Mouse (Mus musculus) limb, embryonic 10.5 days (tissue): Measurements from ENCODE around the gene Rapgef4. TPM values are rescaled to one million over a fixed set of nuclear protein-coding genes. Genes with fewer than 3 reads are reported as not detected.
"Not testable (repeated sequence)": the region's sequence is repeated elsewhere in the genome, so short reads cannot be mapped to it uniquely, and the experiment has no call there.

Source experiments
- DNase-seq: peaks from one replicate; pipeline ENCODE4 v3.0.0-alpha.2; 2017; ENCODE audit warnings: low spot score
- H3K27ac ChIP-seq: fragments of 300-500 bp; sonication (generic); 2 replicates; pipeline ENCODE4 v1.5.1; 2016; ENCODE audit warnings: mild to moderate bottlenecking
- H3K27me3 ChIP-seq: fragments of 300-500 bp; sonication (generic); 2 replicates; pipeline ENCODE4 v1.6.1; 2016; ENCODE audit warnings: low read depth, mild to moderate bottlenecking; ENCODE audit not compliant: poor library complexity, severe bottlenecking
- H3K36me3 ChIP-seq: fragments of 300-500 bp; sonication (generic); 2 replicates; pipeline ENCODE4 v1.6.1; 2016; ENCODE audit warnings: mild to moderate bottlenecking, moderate library complexity
- H3K4me1 ChIP-seq: fragments of 300-500 bp; sonication (generic); 2 replicates; pipeline ENCODE4 v1.6.1; 2016
- H3K4me3 ChIP-seq: fragments of 300-500 bp; sonication (generic); 2 replicates; pipeline ENCODE4 v1.5.1; 2016; ENCODE audit warnings: mild to moderate bottlenecking, moderate library complexity
- H3K9me3 ChIP-seq: fragments of 300-500 bp; sonication (generic); replicated peaks from 2 replicates; pipeline ENCODE4 v1.6.1; 2016; ENCODE audit warnings: mild to moderate bottlenecking
- WGBS: fragments of 180-500 bp; shearing (Covaris S2); methylation state at CpG from one replicate; pipeline ENCODE4 v1.1.7; 2016; 5-methylcytosine and 5-hydroxymethylcytosine counted together
- polyA plus RNA-seq: library from polyadenylated mRNA; unstranded; fragments of >200 nt; fragmentation: Nextera tagmentation; extraction: Ambion mirVana; gene quantifications from 2 replicates; pipeline ENCODE4 v1.2.1, GENCODE M21; 2016

The Rapgef4 gene
- polyA plus RNA-seq, 1 experiment from 2014 or later, result 1.6 TPM

DNA sequence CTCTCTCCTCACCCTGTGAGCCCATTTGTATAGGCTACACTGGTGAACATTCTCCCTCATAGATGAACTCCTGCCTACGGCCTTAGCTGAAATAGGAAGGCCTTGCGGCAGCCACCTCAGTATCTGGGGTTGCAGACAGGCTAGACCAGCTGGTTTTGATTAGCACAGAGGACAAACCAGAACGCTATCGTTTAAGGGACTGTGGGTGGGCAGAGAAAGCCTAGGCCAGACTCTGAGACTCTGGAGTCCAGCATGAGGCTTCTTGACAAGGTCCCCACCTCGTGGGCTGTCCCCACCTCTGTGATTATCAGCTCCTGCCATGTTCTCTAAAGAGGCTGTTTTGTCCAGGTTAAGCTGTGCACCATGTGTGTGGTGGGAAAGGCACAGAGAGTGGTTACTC is 142.8 kb downstream of the Rapgef4 start:
- Histone ChIP-seq H3K4me3 (no peak overlapping the region), H3K36me3 (no peaks in the 10 kb centered on the region), H3K9me3 (no peaks in the 10 kb centered on the region), H3K4me1 (peaks cover 24% of the 10 kb centered on the region), H3K27ac (peak overlapping the region; percentile 47), H3K27me3 (0 out of 2 replicates have a peak, but pooled peaks cover 13% of the 10 kb centered on the region)
- DNase-seq, result peak; percentile 67
- WGBS, result 23% methylated on average over 5 of the region's 5 CpGs

DNA sequence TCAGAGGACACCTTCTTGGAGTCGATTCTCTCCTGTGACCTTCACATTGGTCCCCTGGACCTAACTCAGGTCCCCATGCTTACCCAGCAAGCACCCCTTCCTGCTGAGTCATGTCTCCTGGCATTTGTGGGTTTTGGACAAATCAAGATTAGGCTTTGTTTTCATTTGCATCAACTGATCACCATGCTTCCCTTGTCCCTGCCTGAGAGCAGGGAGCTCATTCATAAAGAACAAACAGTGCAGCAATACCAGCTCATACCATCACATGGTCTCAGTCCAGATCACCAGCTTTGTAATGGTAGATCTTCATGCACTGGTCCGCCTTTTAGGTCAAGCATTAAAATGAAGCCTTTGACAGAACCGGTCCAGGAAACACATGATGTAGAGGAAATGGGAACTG is 144.7 kb downstream of the Rapgef4 start:
- H3K4me3 ChIP-seq, result no peak overlapping the region

DNA sequence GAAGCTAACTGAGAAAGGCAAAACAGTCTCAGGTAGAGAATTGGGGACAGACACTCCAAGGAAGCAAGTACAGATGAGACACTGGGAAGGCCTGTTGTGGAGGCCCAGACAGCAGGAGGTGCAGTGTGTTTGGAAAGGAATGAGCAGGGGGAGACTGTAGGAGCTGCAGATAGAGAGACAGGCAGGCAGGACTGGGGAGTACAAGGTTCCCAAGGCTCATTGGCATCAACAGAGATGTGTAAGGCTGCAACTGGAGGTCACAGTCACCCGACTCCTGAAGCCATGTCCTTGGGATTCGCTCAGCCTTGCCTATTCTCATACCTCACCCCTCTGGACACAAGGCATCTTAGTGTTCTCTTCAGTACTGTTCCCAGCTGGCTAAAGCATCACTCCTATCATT is 145.4 kb downstream of the Rapgef4 start:
- Histone ChIP-seq H3K9me3 (no peaks in the 10 kb centered on the region), H3K4me1 (peaks cover 26% of the 10 kb centered on the region), H3K4me3 (no peak overlapping the region), H3K27me3 (0 out of 2 replicates have a peak, but pooled peaks cover 13% of the 10 kb centered on the region), H3K36me3 (no peaks in the 10 kb centered on the region), H3K27ac (0 out of 2 replicates have a peak overlapping the region, but pooled peaks have one; percentile 2)
- WGBS, result 87% methylated on average over 2 of the region's 2 CpGs
- no peak for DNase-seq

More for the DNA sequence above, 144.7 kb downstream of the Rapgef4 start:
- H3K27me3 ChIP-seq, result 0 out of 2 replicates have a peak, but pooled peaks cover 13% of the 10 kb centered on the region
- DNase-seq, result no peak
- H3K4me1 ChIP-seq, result peaks cover 24% of the 10 kb centered on the region
- H3K27ac ChIP-seq, result no peak overlapping the region
- H3K36me3 ChIP-seq, result no peaks in the 10 kb centered on the region
- H3K9me3 ChIP-seq, result no peaks in the 10 kb centered on the region
- WGBS, result 83% methylated on average over 3 of the region's 3 CpGs

DNA sequence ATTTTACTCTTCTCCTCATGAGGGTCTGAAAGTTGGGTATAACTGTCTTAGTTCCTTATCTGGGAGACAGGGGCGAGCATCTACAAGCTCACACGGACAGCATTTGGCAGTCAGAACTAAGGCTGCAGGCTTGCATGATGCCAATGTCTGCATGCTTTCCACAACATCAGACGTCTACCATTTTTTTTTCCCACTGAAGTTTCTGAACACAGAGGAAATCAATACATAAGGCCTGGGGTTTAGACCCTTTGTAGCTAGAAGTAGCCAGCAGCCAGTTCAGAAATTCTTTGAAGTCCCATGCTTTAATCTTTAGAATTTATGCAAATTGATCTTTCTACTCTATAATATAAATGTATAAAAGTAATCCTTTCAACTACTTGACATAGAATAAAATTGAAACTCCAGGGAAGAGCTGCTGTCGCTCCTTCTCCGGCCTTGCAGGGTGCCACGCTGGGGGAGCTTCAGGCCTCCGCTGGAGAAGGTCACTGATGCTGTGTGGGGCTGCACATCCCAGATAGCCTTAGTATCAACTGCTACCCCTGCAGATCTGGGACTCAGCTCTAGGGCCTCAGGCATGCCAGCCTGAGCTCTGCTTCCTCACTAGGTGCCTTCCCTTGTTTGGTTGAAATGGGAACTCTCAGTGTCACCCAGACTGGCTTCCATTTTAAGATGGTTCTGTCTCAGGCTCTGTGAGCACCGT is 148.7 kb downstream of the Rapgef4 start:
- 86% methylated on average over 8 of the region's 8 CpGs for WGBS
- no peak overlapping the region for H3K27ac ChIP-seq
- H3K9me3 ChIP-seq, result no peaks in the 10 kb centered on the region
- H3K27me3 ChIP-seq, result 0 out of 2 replicates have a peak, but pooled peaks cover 13% of the 10 kb centered on the region
- no peaks in the 10 kb centered on the region for H3K36me3 ChIP-seq
- no peak for DNase-seq
- peaks cover 6% of the 10 kb centered on the region; the same call in 1 of the 2 replicates for H3K4me1 ChIP-seq
- no peak overlapping the region for H3K4me3 ChIP-seq

DNA sequence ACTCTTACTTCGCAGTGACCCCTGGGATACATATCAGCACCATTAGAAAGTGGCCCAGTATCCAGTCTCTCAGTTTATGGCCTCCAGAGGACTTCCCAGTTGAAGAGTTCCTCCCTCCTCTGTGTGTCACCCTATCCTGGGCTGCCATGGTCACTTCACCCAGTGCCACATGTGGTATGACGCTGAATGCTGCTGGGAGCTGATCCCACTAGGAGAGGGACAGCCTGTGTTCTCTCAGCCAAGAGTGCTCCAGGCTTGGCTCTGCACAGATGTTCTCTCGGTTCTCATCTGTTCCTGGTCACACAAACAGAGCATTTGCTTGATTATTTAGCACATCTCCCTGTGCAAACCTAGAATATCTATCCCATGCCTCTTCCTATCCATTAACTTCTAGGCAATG is 151.2 kb downstream of the Rapgef4 start:
- Histone ChIP-seq H3K36me3 (no peaks in the 10 kb centered on the region), H3K27me3 (0 out of 2 replicates have a peak, but pooled peaks cover 2% of the 10 kb centered on the region), H3K9me3 (no peaks in the 10 kb centered on the region), H3K4me3 (no peak overlapping the region), H3K27ac (no peak overlapping the region), H3K4me1 (peaks cover 21% of the 10 kb centered on the region)
- WGBS, result 88% methylated on average over 3 of the region's 3 CpGs
- no peak for DNase-seq

DNA sequence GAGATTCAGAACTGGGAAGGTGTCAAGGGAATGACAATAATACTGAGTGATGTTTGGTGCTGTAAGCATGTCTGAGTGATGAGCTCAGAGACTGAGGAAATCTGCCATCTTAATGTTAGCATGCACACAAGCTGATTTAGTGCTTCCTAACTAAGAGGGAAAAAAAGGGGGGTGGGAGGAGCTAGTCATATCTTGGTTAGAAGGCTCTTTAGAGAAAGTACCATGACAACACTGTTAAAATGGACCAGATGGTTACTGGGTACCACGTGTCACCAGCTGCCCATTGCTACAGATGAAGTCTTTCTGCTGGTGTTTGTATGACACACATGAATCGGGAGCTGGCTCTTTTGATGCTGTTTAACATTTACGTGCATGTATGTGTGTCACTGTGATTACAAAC is 155.0 kb downstream of the Rapgef4 start:
- 82% methylated on average over 3 of the region's 3 CpGs for WGBS
- Histone ChIP-seq H3K4me3 (no peak overlapping the region), H3K27me3 (peaks cover 10% of the 10 kb centered on the region; the same call in 1 of the 2 replicates), H3K9me3 (no peaks in the 10 kb centered on the region), H3K36me3 (no peaks in the 10 kb centered on the region), H3K4me1 (peaks cover 22% of the 10 kb centered on the region), H3K27ac (no peak overlapping the region)
- no peak for DNase-seq

DNA sequence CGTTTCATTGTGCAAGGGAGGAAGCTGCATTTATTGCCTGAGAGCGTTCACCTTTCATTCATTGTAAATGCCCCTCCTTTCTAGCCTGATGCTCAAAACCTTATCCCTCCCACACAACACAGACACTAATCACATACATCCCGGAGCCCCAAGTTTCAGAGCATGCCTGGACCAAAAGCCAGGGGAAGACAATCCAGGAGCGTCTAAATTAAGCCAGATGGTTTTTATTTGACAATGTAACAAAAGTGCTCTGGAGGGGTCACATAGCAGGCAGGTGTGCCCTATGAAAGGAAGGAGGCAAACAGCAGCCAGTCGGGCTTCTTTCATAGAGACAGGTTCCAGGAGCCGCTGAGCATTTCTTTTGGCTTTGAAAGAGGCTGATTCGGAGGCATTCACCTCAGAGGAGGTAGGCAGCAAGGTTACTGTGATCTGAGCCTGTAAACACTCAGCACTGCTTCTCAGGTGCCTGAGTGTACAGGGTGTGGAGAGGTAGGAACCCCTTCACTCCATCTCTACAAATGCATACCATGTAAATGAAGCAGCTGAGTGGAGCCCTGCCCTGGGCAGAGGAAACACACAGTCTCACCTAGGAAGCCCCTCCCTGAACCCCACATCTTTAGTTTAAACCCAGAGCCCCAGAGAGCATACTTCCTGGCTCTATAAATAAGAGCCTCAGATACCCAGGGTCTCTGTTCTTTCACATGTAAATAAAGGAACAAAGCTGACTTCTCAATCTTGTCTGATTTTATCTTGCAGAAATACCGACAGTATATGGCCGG is 155.6 kb downstream of the Rapgef4 start:
- no peak overlapping the region for H3K27ac ChIP-seq
- peaks cover 10% of the 10 kb centered on the region; the same call in 1 of the 2 replicates for H3K27me3 ChIP-seq
- no peaks in the 10 kb centered on the region for H3K9me3 ChIP-seq
- no peak overlapping the region for H3K4me3 ChIP-seq
- 68% methylated on average over 9 of the region's 9 CpGs for WGBS
- no peaks in the 10 kb centered on the region for H3K36me3 ChIP-seq
- H3K4me1 ChIP-seq, result peaks cover 21% of the 10 kb centered on the region
- no peak for DNase-seq

DNA sequence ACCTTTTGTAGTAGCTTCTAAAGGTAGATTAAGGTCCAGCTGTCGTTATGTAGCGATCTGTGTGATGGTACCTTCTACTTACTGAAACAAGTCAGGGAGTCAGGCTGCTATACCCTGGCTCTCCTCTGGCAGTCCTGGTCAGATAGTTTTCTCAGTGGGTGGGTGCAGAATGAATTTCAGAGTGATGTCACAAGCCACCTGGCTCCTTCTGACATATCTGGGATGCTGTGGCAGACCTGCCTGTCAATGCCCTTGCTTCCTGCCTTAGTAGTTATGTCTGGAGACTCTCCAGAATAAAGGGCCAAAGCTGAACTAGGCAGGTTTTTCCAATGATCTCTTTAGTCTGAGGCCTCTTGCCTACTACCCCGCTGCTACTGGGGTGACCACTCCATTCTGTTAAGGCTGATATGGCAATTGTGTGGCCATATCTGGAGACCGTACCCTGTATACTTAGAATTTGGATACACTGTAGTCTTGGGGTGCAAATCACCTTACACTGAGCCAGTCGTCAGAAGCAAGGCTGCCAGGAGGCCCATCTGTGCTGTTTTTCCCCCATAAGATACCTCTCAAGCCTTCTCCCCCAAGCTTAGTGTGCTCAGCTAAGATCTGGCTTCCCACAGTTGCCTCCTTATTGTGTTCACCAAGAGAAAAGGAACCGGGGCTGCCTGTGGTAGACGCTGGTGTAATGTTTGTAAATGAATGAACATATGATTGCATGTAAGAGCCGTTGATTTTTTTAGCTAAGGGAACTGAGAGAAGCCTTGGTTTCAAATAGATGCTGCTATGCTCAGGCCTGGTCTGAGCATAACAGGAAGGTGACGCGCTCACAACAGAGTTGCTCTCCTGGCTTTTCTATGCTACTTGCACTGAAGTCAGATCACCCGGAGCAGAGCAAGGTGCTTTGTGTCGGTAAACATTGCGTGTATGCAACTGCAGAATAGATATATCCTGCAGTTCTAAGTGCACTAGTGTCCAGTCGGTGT is 159.1 kb downstream of the Rapgef4 start:
- Histone ChIP-seq H3K36me3 (no peaks in the 10 kb centered on the region), H3K4me3 (no peak overlapping the region), H3K27ac (no peak overlapping the region), H3K27me3 (peaks cover 10% of the 10 kb centered on the region; the same call in 1 of the 2 replicates), H3K9me3 (no peaks in the 10 kb centered on the region), H3K4me1 (peaks cover 26% of the 10 kb centered on the region)
- WGBS, result 91% methylated on average over 14 of the region's 14 CpGs
- DNase-seq, result no peak

DNA sequence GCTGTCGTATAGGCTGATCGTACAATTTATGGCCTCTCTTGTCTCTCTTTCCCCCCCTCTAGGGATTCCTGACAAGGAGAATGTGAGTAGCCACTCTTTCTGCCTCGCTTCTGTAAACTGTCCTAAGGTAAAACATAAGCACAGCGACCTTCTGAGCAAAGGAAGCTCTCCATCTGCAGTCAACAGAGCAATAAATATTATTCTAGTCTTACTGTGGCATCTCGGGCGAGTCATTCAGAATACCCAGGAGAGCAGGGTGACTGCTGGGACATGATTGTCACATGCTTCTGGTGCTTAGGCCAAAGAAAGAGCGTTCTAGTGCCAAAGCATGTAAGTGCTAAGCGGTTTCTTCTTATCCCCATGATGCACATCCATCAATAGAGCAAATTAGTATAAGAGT is 160.1 kb downstream of the Rapgef4 start:
- no peak for DNase-seq
- peaks cover 20% of the 10 kb centered on the region for H3K4me1 ChIP-seq
- H3K36me3 ChIP-seq, result no peaks in the 10 kb centered on the region
- peaks cover 10% of the 10 kb centered on the region; the same call in 1 of the 2 replicates for H3K27me3 ChIP-seq
- no peak overlapping the region for H3K4me3 ChIP-seq
- 62% methylated on average over 8 of the region's 8 CpGs for WGBS
- H3K27ac ChIP-seq, result no peak overlapping the region
- H3K9me3 ChIP-seq, result no peaks in the 10 kb centered on the region

DNA sequence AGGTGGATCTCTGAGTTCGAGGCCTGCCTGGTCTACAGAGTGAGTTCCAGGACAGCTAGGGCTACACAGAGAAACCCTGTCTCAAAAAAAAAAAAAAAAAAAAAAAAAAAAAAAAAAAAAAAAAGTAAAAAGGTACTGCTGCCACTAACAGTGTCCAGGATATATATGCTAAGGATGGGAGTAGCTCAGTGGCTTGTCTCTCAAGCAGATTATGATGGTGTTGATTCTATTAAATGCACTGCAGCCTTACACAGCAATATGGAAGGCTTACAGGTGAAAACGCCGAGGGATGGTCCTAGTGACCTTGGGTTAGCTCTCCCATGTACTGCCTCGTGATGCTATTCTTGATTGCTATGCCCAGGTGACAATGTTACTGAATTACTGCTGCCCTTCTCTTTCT is 160.7 kb downstream of the Rapgef4 start:
- WGBS, result 95% methylated on average over 4 of the region's 4 CpGs
- not testable (repeated sequence) for DNase-seq

DNA sequence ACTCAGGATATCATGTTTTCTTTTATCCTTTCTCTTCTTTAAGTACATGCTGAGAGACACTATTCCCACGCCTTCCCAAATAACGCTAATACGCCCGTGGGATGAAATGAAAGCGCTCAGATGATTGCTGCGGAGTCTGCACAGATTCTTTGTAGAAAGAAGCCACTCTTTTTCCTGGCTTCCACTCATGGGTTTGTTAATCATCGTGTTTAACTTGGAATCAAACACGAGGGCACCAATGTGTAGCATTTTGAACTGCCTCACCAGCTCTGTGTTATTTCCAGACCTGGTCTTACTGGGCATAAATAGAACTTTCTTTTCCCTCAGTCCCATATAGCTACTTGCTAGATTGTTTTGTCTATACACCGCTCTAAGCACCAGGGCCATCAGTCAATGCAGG is 162.4 kb downstream of the Rapgef4 start:
- DNase-seq, result no peak
- Histone ChIP-seq H3K4me1 (peaks cover 11% of the 10 kb centered on the region), H3K27me3 (peaks cover 10% of the 10 kb centered on the region; the same call in 1 of the 2 replicates), H3K4me3 (no peak overlapping the region), H3K9me3 (no peaks in the 10 kb centered on the region), H3K36me3 (no peaks in the 10 kb centered on the region), H3K27ac (no peak overlapping the region)
- 93% methylated on average over 9 of the region's 9 CpGs for WGBS

More for the DNA sequence above, 160.7 kb downstream of the Rapgef4 start:
- peaks cover 14% of the 10 kb centered on the region for H3K4me1 ChIP-seq
- not testable (repeated sequence) for H3K27me3 ChIP-seq, H3K36me3 ChIP-seq, H3K27ac ChIP-seq, H3K9me3 ChIP-seq, H3K4me3 ChIP-seq

DNA sequence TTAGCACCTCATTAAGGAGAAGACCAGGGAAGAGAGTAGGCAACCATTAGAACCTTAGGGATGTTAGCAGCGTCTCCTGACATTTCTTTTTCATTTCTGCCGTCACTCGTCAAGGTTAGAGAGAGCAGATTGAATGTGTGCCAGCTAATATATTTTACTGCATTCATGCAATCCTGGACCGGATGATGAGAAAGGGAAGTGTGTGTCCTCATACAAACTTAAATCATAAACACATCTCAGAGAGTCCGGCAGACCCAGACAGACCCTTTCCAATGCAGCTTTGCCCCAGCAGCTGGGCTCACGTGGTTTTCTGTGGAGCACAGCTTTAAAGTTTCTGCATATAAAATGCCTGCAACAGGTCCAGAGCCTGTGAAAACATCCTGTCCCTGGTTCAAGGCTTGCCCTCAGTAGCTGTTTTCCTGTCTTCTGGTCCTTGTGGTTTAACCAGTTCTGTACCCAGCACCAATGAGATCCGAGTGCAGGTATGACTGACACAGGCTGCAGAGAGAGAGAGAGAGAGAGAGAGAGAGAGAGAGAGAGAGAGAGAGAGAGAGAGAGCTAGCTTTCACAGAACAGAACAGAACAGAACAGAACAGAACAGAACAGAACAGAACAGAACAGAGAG is 163.6 kb downstream of the Rapgef4 start:
- Histone ChIP-seq H3K4me3 (no peak overlapping the region), H3K27ac (no peak overlapping the region), H3K27me3 (peaks cover 7% of the 10 kb centered on the region; the same call in 1 of the 2 replicates), H3K9me3 (no peaks in the 10 kb centered on the region), H3K4me1 (peaks cover 17% of the 10 kb centered on the region), H3K36me3 (no peaks in the 10 kb centered on the region)
- WGBS, result 67% methylated on average over 7 of the region's 7 CpGs
- no peak for DNase-seq
